Mouse (Mus musculus) Patski (cell line): ENCODE data around the gene Glis3. TPM values are rescaled to one million over a fixed set of nuclear protein-coding genes. Genes with fewer than 3 reads are reported as not detected.

Experiments used
- ATAC-seq: fragments of 100-300 bp; one replicate; pipeline ENCODE4 v1.8.0; 2021
- CTCF ChIA-PET: fragments of 350-600 bp; sonication (Branson Sonifier 250); formaldehyde crosslinking; loops from one replicate; lab custom pipeline; 2022; ENCODE audit warnings: inconsistent platforms; lab: Charles Lee
- POLR2A ChIA-PET: fragments of 350-600 bp; sonication (Branson Sonifier 250); formaldehyde crosslinking; loops from one replicate; lab custom pipeline; 2022; ENCODE audit warnings: antibody characterized with exemption, inconsistent platforms; lab: Charles Lee
- DNase-seq: peaks from one replicate; pipeline ENCODE4 v3.0.0-alpha.2; 2011; ENCODE audit warnings: low read depth, low spot score
- H3K27me3 ChIP-seq: fragments of 371-371 bp; one replicate; pipeline ENCODE4 v1.5.1; 2021
- CTCF ChIP-seq: fragments of 100-300 bp; IDR thresholded peaks from one replicate; pipeline ENCODE4 v1.5.1; 2021
- in situ Hi-C: fragments of 300-500 bp; cut with MboI; formaldehyde crosslinking; loops from 3 replicates; pipeline ENCODE4 v1.11.1; 2018; ENCODE audit warnings: low pct_unique_long_range_greater_than_20kb, mixed read lengths
- polyA plus RNA-seq: library from polyadenylated mRNA; unstranded; gene quantifications from one replicate; pipeline ENCODE4 v1.2.3, GENCODE M21; 2021

The Glis3 gene
- polyA plus RNA-seq, 1 experiment from 2014 or later = 213 TPM

GRCm38 (mm10) chr19:28529006-28529405, 150.9 kb downstream of the Glis3 start:
- POLR2A ChIA-PET = no interaction called here
- ATAC-seq = no peak
- DNase-seq = no peak
- no peaks in the 10 kb centered on the region for H3K27me3 ChIP-seq
- in situ Hi-C loops = no loop called here
- no peak for TF ChIP-seq CTCF
- CTCF ChIA-PET = no interaction called here

DNA sequence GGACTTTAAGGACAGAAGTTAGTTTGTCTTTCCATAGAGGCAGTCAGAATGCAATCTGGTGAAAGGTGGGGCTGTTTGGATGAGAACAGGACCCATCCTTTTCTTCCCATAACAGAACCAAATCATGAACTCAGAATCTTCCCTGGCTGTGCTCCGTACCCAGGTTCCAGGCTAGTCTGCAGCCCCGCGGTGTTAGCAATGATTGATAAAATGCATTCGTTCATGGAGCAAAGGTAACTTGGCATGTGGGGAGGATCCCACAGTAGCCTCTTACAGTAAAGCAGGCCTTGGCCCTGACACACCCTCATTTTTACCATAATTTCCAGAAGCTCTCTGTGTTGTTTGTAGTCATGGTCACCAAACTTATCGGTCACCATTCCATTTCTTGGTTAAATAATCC, 152.4 kb downstream of the Glis3 start:
- ChIA-PET CTCF (no interaction called here), POLR2A (no interaction called here)
- in situ Hi-C loops = no loop called here

DNA sequence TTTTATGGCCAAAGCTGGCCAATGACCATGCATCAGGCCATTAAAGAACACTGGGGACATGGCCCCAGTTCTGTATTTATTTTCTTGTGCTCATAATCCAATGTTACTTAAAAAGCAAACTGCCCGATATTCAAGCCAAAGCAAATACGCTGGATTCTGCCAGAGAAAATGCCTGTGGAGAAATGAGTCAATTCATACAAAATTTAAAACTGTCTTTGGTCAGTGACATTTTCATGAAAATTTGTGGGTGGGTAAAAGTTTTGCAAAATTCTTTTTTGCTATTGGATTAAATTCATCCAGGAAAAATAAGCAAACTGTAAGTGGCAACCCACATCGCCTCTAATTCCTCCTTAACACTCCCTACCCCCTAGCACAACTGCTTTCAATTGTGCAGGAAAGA, 154.5 kb downstream of the Glis3 start:
- ChIA-PET CTCF (no interaction called here), POLR2A (no interaction called here)
- DNase-seq (no peak), ATAC-seq (no peak)
- in situ Hi-C loops = no loop called here
- no peaks in the 10 kb centered on the region for H3K27me3 ChIP-seq
- no peak for TF ChIP-seq CTCF

More for the DNA sequence above, 152.4 kb downstream of the Glis3 start:
- no peaks in the 10 kb centered on the region for H3K27me3 ChIP-seq
- ATAC-seq = no peak
- DNase-seq = no peak
- TF ChIP-seq CTCF = no peak

DNA sequence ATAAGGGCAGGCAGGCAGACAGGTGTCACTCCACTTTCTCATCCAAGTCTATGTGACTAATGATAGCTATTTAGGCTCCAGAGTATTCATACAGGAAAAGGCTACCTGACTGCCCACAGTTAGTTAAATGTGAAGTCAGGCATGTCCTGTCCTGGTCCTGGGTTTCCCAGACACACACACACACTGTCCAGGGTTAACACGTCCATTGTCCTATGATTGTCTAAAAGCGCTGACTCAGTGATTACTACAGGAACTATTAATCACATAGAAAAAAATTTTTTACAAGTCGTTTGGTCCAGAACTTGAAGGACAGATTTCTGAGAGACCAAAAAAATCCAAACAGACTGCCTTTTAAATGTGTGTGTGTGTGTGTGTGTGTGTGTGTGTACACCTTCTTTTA, 157.6 kb downstream of the Glis3 start:
- no peak for DNase-seq
- in situ Hi-C loops = no loop called here
- POLR2A ChIA-PET = no interaction called here
- no peak for ATAC-seq
- CTCF ChIA-PET = interaction anchor here (1.1 kb wide), 1 partner anchor 1097 kb away, joined by 3 read pairs; no protein-coding TSS in a partner anchor
- TF ChIP-seq CTCF = no peak
- H3K27me3 ChIP-seq = no peaks in the 10 kb centered on the region

DNA sequence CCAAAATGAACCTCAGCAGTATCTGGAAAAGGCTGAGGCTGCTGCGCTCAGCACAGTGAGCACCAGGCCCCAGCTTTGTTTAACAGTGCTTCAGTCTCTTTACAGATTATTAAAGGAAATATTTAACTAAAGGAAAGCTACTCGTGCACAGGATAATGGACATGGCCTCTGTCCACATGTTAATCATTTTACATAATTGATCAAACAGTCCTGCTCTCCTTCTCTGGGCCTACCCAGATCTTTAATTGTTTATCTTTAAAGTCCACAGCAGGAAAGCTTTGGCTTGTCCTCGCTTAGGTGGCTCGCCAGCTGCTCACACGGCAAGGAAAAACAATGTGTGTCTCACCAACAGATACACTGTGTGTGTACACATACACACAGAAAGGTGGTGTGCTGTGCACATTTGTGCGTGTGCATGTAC, 159.1 kb downstream of the Glis3 start:
- DNase-seq (no peak), ATAC-seq (no peak)
- in situ Hi-C loops = no loop called here
- H3K27me3 ChIP-seq = no peaks in the 10 kb centered on the region
- CTCF ChIA-PET = interaction anchor here (0.8 to 1.5 kb wide), 2 partner anchors 13 to 18 kb away, joined by 3 read pairs; no protein-coding TSS in a partner anchor
- TF ChIP-seq CTCF = no peak
- POLR2A ChIA-PET = no interaction called here

DNA sequence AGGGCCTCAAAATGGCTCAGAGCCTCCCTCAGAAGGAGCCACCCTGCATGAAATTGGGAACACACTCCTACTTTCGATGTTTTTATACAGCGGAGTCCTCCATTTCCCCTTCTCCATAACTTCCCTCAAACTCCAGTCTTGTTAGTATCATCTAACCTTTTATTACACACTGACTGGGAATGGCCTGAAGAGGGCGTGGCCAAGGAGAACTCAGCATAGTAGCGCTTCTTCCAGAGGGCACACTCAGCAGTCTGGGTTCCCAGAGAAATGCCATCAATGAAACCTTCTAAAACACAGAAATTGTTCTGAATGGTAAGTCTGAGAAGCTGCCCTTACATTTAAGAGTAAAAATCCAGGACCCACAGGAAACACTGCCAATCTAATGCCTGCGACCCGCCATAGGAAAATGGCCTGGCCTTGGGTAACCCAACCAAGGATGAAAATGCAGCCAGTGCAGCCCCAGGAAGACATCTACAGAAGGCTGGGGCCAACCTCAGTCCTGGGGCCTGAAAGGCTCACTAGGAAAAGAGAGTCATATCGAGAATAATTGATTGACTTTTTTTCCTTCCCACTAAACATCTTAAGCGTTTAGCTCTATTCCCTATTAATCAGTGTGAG, 159.6 kb downstream of the Glis3 start:
- H3K27me3 ChIP-seq = no peaks in the 10 kb centered on the region
- ChIA-PET CTCF (interaction anchor here (0.8 to 1.5 kb wide), 2 partner anchors 13 to 17 kb away, joined by 3 read pairs; no protein-coding TSS in a partner anchor), POLR2A (no interaction called here)
- in situ Hi-C loops = no loop called here
- ATAC-seq = no peak
- TF ChIP-seq CTCF = no peak
- no peak for DNase-seq

- ChIA-PET CTCF (no interaction called here), POLR2A (interaction anchor here (0.8 kb wide), 1 partner anchor 158 kb away, joined by 3 read pairs; no protein-coding TSS in a partner anchor)
- ATAC-seq (no peak), DNase-seq (no peak)
- no peaks in the 10 kb centered on the region for H3K27me3 ChIP-seq
- no peak for TF ChIP-seq CTCF
- in situ Hi-C loops = loop anchor here (10.0 kb wide), 1 partner anchor 354 kb away; no protein-coding TSS in a partner anchor
Measured at GRCm38 (mm10) chr19:28519296-28519695, 160.6 kb downstream of the Glis3 start.

GRCm38 (mm10) chr19:28518846-28519245, 161.0 kb downstream of the Glis3 start:
- ATAC-seq (no peak), DNase-seq (no peak)
- POLR2A ChIA-PET = interaction anchor here (0.8 kb wide), 1 partner anchor 158 kb away, joined by 3 read pairs; no protein-coding TSS in a partner anchor
- CTCF ChIA-PET = no interaction called here
- in situ Hi-C loops = loop anchor here (10.0 kb wide), 1 partner anchor 354 kb away; no protein-coding TSS in a partner anchor
- no peaks in the 10 kb centered on the region for H3K27me3 ChIP-seq
- no peak for TF ChIP-seq CTCF

DNA sequence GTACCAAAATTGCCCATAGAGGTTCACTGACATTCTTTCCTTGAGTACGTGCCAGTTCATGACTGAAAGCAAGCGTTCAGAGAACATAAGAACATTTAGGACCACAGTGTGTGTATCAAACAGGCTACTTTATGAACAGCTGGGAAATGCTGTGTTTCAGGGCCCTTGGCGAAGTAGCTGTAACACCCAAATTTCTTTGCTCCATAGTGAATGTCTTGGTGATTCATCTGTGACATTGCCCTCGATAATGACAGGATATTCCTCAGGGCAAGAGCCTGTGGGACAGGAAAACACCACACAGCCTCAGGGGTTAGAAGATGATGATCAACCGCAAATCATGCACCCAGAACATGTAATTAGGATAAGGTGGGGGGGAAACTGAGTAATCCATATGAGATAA, 161.6 kb downstream of the Glis3 start:
- no peak for TF ChIP-seq CTCF
- ATAC-seq (no peak), DNase-seq (peak; percentile 56)
- CTCF ChIA-PET = no interaction called here
- in situ Hi-C loops = loop anchor here (10.0 kb wide), 1 partner anchor 353 kb away; no protein-coding TSS in a partner anchor
- POLR2A ChIA-PET = interaction anchor here (1.0 kb wide), 1 partner anchor 346 kb away, joined by 3 read pairs; no protein-coding TSS in a partner anchor
- H3K27me3 ChIP-seq = no peaks in the 10 kb centered on the region

- TF ChIP-seq CTCF = no peak
- DNase-seq (no peak), ATAC-seq (no peak)
- CTCF ChIA-PET = no interaction called here
- POLR2A ChIA-PET = interaction anchor here (1.0 kb wide), 1 partner anchor 346 kb away, joined by 3 read pairs; no protein-coding TSS in a partner anchor
- no peaks in the 10 kb centered on the region for H3K27me3 ChIP-seq
- in situ Hi-C loops = loop anchor here (10.0 kb wide), 1 partner anchor 353 kb away; no protein-coding TSS in a partner anchor
Measured at GRCm38 (mm10) chr19:28517464-28518080, 162.3 kb downstream of the Glis3 start.

DNA sequence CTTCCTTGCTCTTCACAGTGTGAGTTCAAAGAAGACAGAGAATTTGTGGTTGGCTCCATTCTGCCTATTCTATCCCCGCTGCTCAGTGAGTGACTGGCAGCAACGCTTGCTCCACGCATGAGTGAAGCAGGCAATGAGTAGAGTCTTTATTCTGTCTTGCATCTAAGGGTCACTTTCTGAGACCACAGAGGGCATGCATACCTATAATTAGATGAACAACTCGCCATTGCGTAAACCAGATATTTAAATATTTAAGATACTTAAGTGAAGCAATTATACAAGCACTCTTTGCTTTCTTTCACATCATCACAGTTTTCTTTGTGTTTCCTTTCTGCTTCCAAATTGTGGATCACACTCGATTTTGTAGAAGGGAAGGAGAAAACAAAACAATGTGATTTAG, 163.4 kb downstream of the Glis3 start:
- H3K27me3 ChIP-seq = no peaks in the 10 kb centered on the region
- no peak for TF ChIP-seq CTCF
- ChIA-PET CTCF (no interaction called here), POLR2A (no interaction called here)
- no peak for DNase-seq
- in situ Hi-C loops = loop anchor here (10.0 kb wide), 1 partner anchor 352 kb away; no protein-coding TSS in a partner anchor
- no peak for ATAC-seq
